Mouse (Mus musculus) right cerebral cortex, postnatal 4 days (tissue): ENCODE measurements at regions not wholly inside any gene's neighbourhood (a gene's known extent, or its start where the extent isn't known, plus 50 kb on each side); places are given as distances from the start of the nearest gene placed in this dataset.
A peak's percentile ranks its signal among the peaks of the same experiment; 100 is the strongest.
"Not testable (repeated sequence)": the region's sequence is repeated elsewhere in the genome, so short reads cannot be mapped to it uniquely, and the experiment has no call there.

Source experiments
- DNase-seq: peaks from one replicate; pipeline ENCODE4 v3.0.0-alpha.2; 2022

GRCm38 (mm10) chr13:103683169-103683568 is 91.2 kb downstream of the Srek1 start:
- no peak for DNase-seq

DNA sequence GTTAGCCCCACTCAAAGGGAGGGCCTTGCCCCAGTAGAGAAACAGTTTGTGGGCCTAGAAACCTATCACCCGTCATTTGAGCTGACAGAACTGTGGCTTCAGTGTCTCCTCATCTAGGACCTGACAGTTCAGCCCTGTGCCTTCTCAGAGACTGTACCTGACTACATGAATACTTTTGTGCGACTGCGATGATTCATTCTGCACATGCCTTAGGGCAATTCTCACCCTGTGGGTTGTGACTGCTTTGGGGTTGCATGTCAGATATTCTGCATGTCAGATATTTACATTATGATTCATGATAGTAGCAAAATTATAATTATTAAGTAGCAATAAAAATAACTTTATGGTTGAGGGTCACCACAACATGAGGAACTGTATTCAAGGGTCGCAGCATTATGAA is 93.7 kb downstream of the Srek1 start:
- no peak for DNase-seq

DNA sequence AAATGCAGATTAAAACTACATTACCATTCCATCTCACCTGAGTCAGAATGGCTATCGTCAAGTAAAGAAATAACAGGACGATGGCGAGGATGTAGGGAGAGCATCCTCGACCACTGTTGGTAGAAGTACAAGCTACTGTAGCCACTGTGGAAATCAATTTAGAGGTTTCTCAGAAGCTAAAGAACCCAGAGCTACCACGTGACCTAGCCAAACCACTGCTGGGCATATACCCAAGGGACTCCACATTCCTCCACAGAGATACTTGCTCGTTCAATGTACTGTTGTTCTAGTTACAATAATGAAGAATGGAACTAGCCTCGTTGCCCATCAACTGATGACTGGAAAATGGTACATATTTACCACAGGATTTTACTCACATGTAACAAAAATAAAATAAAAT is 94.4 kb downstream of the Srek1 start:
- no peak for DNase-seq

- DNase-seq: no peak
Measured at GRCm38 (mm10) chr13:103676831-103677230, 97.6 kb downstream of the Srek1 start.

GRCm38 (mm10) chr13:103676221-103676620 is 98.2 kb downstream of the Srek1 start:
- no peak for DNase-seq

DNA sequence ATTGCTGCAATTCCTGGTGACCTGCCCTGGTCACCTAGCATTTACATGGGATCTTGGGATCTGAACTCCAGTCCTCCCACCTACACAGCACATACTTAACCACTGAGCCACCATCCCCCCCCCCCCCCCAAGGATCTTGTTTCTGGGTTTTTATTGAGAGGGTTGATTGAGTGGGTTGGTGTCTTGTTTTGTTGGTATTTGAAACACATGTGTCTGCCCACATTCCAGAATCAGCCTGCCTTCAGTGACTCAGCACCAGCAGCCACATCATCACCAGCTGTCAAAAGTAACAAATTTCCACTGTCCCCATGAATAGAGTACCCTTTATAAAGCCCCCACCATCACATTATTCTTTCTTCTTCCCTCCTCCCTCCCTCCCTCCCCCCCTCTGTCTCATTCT is 103.8 kb downstream of the Srek1 start:
- no peak for DNase-seq

DNA sequence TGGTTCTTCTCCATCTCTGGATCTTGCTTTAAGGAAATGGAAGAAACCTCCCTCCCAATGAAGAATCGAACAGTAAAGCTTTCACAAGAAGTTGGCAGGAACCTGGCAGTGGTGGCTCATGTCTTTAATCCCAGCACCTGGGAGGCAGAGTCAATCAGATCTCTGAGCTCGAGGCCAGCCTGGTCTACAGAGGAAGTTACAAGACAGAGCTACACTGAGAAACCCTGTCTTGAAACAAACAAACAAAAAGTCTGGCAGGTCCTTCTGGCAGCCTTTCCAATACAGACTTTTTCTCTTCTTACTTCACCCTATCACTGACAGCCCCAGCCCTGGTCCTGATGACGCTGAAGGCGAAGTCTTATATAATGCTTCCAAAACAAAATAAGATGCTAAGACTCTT is 104.6 kb downstream of the Srek1 start:
- DNase-seq: no peak

DNA sequence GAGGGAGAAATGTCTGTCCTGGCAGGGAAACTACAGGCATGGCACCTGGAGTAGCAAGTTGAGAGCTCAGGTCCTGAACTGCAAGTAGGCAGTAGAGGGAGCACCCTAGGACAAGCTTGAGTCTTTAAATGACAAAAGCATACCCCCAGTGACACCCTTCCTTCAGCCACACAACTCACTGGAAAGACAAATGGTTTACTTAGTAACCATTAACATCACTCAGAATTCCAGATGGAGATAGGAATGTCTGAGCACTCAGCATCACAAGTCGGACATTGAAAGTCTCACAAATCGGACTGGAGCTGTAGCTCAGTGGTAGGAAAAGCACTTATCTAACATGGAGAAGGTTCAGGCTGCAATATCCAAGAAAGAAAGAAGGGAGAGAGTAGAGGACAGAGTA is 106.7 kb downstream of the Srek1 start:
- no peak for DNase-seq

DNA sequence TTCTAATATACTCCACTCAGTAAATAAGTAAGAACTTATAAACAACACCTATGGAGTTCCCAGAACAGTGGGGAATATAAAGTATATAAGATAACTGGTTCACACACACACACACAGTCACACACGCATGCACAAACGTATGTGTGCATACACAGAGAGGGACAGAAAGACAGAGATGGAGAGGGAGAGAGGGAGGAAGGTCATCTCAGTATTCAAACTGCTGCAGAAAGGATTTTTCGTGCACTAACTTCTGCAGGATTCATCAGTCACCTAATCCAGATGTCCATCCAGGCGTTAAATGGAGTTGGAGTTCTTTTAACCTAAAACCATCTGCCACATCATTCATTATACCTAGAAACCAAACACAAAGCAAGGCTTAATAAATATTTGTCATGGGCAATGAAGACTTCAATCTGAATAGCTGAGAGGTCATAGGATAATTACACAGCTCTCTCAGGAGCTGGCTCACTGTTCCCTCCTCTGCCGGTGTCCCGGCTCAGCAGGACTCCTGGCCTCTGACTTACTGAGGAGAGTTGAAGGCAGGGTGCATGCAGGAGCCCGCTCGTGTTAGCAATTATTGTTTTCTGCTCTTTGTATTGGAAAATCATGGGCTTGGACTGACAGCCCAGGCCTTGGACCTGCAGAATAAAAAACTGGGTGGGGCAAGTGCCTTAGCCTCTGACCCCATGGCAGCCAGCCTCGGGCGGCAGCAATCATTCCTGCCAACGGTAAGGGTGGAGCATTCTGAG is 114.0 kb downstream of the Srek1 start:
- DNase-seq: no peak

GRCm38 (mm10) chr13:103655966-103656365 is 118.4 kb downstream of the Srek1 start:
- no peak for DNase-seq

DNA sequence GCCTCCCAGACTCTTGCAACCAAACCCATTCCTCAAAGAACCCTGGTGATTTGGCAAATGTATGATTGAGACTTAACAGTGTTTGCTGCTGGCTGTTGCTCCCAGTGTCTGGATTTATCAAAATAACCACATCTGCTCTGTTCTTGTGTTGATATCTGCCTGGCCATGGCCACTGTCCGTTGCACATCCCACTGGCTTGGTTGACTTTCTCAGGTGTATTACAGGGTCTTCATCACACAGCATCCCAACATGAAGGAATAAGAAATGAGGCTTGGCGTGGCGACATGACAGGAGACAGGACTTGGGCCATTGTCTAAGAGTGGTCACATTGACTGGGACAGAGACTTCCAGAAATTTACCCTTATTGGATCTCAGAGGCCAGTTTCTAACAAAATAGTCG is 121.2 kb downstream of the Srek1 start:
- no peak for DNase-seq

DNA sequence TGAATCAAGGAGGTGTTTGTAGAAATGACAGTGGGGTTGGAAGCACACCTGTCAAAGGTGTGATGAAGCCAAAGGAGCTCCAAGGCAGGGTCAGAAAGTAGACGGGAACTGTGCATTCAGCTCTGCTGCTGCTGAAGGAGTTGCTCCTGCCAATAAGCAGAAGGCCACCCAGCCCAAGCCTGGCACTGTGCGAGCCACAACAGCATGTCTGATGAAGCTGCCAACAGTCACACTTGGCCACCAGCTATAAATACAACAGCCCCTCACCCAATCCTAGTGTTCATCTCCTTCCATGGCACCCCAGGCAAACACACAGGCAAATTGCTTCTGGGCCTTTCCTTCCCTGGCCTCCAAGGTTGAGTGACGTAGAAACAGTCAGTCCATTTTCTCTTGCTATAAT is 125.0 kb downstream of the Srek1 start:
- DNase-seq: no peak

GRCm38 (mm10) chr13:103648016-103648415 is 126.4 kb downstream of the Srek1 start:
- DNase-seq: no peak

GRCm38 (mm10) chr13:103646035-103646434 is 128.4 kb downstream of the Srek1 start:
- DNase-seq: no peak

DNA sequence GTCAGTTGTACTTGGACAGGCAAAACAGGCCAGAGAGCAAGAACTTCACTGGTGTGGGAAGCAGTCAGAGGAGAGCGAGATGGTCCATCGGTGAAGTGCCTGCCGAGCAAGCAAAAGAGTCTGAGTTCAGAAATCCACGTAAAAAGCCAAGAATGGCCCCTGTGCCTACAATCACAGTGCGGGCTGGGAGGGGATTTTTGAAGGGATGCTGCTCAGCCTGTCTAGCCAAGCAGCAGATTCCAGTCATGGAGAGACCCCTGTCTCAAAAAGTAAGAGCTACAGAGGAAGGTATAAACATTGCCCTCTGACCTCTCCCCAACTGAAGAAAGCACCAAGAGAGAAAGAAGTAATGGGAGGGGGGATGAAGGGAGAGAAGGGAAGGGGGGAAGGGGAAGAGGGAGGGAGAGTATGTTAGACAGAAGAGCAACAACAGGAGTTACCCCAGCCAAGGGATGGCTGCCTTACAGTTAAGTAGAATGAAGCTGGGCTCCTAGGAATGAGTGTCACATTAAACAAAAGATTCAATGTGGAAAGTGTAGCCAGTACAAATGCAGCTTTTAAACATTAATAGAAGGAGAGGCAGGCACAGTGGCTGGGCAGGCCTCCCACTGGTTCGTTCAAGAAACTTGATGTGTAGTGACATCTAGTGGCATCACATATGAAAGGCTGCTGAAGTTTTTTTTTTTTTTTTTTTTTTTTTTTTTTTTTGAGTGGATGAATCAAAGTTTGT is 130.2 kb downstream of the Srek1 start:
- peak; percentile 71 for DNase-seq

DNA sequence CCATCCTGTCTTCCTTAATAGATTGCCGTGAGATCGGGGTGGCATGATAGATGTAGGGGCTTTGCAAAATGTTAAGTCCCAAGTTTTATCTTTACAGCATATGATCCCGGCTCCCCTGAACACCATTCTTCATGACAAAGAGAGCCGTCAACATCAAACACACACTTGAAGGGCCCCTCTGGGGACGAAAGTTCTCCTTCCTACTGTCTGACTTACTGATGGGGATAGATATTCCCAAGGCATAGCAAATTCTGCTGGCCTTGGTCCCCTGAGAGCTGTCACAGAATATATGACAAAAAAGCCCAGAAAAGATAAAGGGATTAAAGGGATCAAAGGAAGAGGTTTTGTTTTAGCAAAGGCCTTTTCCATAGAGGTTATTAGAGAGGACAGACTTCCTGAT is 130.9 kb downstream of the Srek1 start:
- no peak for DNase-seq

GRCm38 (mm10) chr13:103642542-103643375 is 131.6 kb downstream of the Srek1 start:
- no peak for DNase-seq

DNA sequence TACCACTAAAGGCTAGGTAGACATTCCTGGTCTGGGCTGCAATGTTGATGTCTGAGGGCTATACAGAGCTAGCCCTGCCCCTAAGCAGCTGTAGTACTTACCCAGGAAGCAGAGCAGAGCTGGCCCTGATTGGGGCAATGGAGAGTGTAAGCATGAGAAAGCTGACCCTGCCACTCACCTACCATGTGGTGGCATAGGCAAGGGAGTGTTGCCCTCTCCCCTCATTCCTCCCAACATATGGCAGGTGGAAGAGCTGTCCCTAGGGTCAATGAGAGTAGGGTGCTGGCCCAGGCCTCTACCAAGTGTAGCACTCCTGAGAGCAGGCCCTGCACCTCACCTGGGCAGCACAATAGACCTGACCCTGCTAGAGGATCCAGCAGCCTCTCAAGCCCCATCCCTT is 136.4 kb downstream of the Srek1 start:
- no peak for DNase-seq

- DNase-seq: no peak
Measured at GRCm38 (mm10) chr13:103637414-103637813, 137.0 kb downstream of the Srek1 start.

DNA sequence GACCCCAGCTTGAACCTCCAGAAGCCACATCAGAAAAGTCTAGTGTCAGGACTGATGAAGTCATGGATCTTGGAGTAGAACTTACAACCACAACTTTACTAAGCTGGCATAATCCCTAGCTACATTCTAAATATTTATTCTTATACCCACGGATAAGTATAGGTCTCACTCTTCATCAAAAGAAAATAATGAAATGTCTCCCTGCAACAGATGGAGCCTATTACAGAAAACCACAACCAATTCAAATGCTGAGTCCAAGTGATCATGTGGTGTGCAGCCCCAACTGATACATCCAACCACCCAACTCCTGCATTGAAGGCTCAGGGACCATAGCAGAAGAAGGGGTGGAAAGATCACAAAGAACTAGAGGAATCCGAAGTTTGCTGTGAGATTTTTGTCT is 137.8 kb downstream of the Srek1 start:
- no peak for DNase-seq

DNA sequence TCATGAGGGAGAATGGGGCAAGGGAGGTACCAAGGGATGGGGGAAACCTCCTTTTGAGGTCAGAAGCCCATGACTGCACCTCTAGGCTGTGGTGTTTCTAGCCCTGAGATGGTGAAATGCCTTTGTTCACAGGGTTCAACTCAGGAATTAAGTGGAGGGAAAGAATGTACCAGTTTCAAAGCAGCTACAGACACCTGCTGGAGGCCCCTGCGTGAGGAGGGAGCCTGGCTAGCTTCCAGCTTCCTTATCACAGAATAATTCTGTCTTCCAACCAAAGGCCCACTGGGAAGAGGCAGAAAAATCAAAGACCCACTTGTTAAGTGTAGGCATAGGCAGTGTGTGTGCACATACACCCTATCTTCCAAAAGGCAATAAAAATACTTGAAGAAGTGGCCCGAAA is 150.6 kb downstream of the Srek1 start:
- no peak for DNase-seq

GRCm38 (mm10) chr13:103623319-103623718 is 151.1 kb downstream of the Srek1 start:
- DNase-seq: no peak

DNA sequence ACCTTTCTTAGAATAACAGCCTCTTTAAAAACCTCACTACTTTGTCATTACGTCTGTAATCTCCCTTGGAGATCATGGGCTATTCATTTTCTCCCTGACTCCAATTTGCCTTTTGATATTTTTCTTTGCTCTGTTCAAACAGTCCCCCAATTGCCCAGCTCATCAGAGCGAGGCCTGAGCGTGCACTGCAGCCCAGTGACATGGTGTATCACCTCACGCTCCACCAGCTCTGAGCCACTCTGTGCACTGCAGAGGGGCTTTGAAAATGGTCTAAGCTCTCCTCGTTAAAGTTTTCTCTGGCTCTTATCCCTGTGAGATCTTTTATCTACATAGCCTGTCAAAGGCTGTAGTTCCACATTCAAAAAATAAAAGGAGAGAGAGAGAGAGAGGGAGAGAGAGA is 152.1 kb downstream of the Srek1 start:
- no peak for DNase-seq

GRCm38 (mm10) chr13:103620958-103621357 is 153.4 kb downstream of the Srek1 start:
- not testable (repeated sequence) for DNase-seq
